Mouse (Mus musculus) limb, embryonic 10.5 days (tissue): ENCODE results near the gene Rasgef1b. TPM values are rescaled to one million over a fixed set of nuclear protein-coding genes. Genes with fewer than 3 reads are reported as not detected.

Experiments used
- DNase-seq: peaks from one replicate; pipeline ENCODE4 v3.0.0-alpha.2; 2017; ENCODE audit warnings: low spot score
- H3K27ac ChIP-seq: fragments of 300-500 bp; sonication (generic); 2 replicates; pipeline ENCODE4 v1.5.1; 2016; ENCODE audit warnings: mild to moderate bottlenecking
- H3K27me3 ChIP-seq: fragments of 300-500 bp; sonication (generic); 2 replicates; pipeline ENCODE4 v1.6.1; 2016; ENCODE audit warnings: low read depth, mild to moderate bottlenecking; ENCODE audit not compliant: poor library complexity, severe bottlenecking
- H3K36me3 ChIP-seq: fragments of 300-500 bp; sonication (generic); 2 replicates; pipeline ENCODE4 v1.6.1; 2016; ENCODE audit warnings: mild to moderate bottlenecking, moderate library complexity
- H3K4me1 ChIP-seq: fragments of 300-500 bp; sonication (generic); 2 replicates; pipeline ENCODE4 v1.6.1; 2016
- H3K4me3 ChIP-seq: fragments of 300-500 bp; sonication (generic); 2 replicates; pipeline ENCODE4 v1.5.1; 2016; ENCODE audit warnings: mild to moderate bottlenecking, moderate library complexity
- H3K9me3 ChIP-seq: fragments of 300-500 bp; sonication (generic); replicated peaks from 2 replicates; pipeline ENCODE4 v1.6.1; 2016; ENCODE audit warnings: mild to moderate bottlenecking
- WGBS: fragments of 180-500 bp; shearing (Covaris S2); methylation state at CpG from one replicate; pipeline ENCODE4 v1.1.7; 2016; 5-methylcytosine and 5-hydroxymethylcytosine counted together
- polyA plus RNA-seq: library from polyadenylated mRNA; unstranded; fragments of >200 nt; fragmentation: Nextera tagmentation; extraction: Ambion mirVana; gene quantifications from 2 replicates; pipeline ENCODE4 v1.2.1, GENCODE M21; 2016

Gene Rasgef1b
- polyA plus RNA-seq, 1 experiment from 2014 or later, result 32.5 TPM

DNA sequence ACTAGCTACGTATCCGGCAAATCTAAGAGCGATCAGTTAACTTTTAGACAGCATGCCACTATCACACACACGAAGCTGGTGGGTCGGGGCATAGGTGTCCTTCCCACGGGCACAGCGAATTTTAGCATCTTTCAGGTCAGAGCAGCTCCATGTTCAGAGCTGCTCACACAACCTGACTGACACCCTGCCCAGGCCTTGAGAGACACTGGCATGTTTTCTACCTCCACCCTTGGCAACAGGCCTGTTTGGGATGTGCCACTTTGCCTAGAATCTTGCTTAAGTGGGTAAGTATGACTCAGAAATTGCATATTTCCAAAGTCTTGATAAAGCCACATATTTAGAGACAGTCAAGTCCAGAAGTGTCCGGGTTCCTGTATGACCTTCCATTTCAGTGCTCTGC lies 296.4 kb downstream of the Rasgef1b start:
- H3K4me1 ChIP-seq, result 0 out of 2 replicates have a peak, but pooled peaks cover 3% of the 10 kb centered on the region
- H3K36me3 ChIP-seq, result no peaks in the 10 kb centered on the region
- H3K27ac ChIP-seq, result no peak overlapping the region
- H3K4me3 ChIP-seq, result no peak overlapping the region
- DNase-seq, result no peak
- H3K27me3 ChIP-seq, result no peaks in the 10 kb centered on the region
- WGBS, result 93% methylated on average over 8 of the region's 8 CpGs
- no peaks in the 10 kb centered on the region for H3K9me3 ChIP-seq

DNA sequence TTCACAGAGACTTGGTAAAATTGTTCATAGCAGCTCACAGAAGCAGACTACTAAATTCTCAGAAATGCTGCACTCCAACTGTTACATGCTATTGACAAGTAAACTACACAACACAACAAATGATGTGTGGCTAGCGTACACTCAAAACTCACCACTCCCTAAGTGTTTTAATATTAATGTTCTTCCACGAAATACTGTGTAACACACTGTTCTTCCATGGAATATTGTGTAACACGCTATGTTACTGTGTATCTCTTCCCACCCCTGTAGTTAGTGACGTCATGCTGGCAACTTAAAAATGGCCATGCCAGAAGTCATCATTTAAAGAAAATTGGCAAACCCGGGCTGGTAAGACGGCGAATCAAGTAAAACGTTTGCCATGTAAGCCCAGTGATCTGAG lies 299.6 kb downstream of the Rasgef1b start:
- Histone ChIP-seq H3K4me3 (no peak overlapping the region), H3K36me3 (no peaks in the 10 kb centered on the region), H3K9me3 (no peaks in the 10 kb centered on the region), H3K27me3 (no peaks in the 10 kb centered on the region), H3K4me1 (no peaks in the 10 kb centered on the region), H3K27ac (no peak overlapping the region)
- 94% methylated on average over 8 of the region's 8 CpGs for WGBS
- no peak for DNase-seq

DNA sequence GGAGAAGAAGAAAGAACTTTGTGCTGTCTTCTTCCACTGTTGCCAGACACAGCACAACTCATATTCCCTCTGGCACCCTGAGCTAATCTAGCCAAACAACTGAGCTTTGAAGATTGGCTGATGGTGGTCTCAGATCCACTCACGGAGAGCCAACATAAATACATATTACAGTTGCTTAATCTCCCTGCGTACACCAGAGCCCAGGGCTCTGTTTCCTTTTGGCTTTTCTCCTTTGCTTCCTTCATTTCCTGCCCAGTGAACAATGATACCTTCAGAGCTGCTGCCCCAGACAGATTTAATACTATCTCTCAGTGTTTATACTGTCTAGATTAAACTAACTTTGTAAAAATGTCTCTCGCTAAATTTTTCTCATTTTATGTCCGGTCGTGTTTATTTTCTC lies 300.2 kb downstream of the Rasgef1b start:
- 71% methylated on average over 5 of the region's 5 CpGs for WGBS
- no peaks in the 10 kb centered on the region for H3K27me3 ChIP-seq
- H3K4me3 ChIP-seq, result no peak overlapping the region
- no peaks in the 10 kb centered on the region for H3K9me3 ChIP-seq
- no peaks in the 10 kb centered on the region for H3K4me1 ChIP-seq
- DNase-seq, result no peak
- no peaks in the 10 kb centered on the region for H3K36me3 ChIP-seq
- H3K27ac ChIP-seq, result no peak overlapping the region

DNA sequence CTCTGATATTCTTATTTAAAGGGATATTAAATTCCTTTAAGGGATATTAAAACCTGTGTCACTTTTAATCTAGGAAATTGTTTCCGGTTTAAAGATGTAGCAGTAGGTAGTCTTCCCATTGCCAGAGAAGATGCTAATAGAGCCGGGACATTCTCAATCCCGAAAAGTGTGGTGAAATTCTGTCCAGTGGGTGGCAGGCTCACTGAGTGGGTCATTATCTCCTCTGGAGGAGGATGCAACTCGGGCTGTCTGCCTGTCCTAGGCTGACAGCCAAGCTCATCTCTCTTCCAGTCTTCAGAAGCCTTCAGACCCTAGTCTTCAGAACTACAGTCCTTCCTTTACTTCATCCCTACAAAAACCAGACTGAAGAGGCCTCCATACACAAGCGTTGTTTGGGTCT lies 305.6 kb downstream of the Rasgef1b start:
- Histone ChIP-seq H3K27me3 (no peaks in the 10 kb centered on the region), H3K4me3 (no peak overlapping the region), H3K4me1 (no peaks in the 10 kb centered on the region), H3K36me3 (no peaks in the 10 kb centered on the region), H3K9me3 (no peaks in the 10 kb centered on the region), H3K27ac (no peak overlapping the region)
- 81% methylated on average over 5 of the region's 5 CpGs for WGBS
- DNase-seq, result no peak

DNA sequence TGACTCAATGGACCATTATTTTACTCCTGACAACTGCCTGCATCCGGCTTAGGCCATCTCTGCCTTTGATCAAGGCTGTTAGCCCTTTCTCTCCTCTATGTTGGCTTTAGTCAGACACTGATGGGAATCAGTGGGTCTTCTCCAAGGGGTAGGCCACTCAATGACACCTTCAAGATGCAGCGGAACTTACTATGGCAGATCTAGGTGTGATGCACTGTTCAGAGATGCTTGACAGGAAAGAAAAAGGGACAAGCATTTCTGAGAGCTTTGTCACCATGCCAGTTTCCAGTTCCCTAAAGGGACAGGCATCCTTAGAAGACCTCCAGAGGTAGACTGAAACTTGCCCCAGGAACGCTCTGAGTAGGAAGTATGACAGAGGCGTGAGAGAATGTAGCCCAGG lies 306.0 kb downstream of the Rasgef1b start:
- Histone ChIP-seq H3K4me1 (no peaks in the 10 kb centered on the region), H3K27ac (no peak overlapping the region), H3K36me3 (no peaks in the 10 kb centered on the region), H3K9me3 (no peaks in the 10 kb centered on the region), H3K4me3 (no peak overlapping the region), H3K27me3 (no peaks in the 10 kb centered on the region)
- 81% methylated on average over 4 of the region's 4 CpGs for WGBS
- no peak for DNase-seq

DNA sequence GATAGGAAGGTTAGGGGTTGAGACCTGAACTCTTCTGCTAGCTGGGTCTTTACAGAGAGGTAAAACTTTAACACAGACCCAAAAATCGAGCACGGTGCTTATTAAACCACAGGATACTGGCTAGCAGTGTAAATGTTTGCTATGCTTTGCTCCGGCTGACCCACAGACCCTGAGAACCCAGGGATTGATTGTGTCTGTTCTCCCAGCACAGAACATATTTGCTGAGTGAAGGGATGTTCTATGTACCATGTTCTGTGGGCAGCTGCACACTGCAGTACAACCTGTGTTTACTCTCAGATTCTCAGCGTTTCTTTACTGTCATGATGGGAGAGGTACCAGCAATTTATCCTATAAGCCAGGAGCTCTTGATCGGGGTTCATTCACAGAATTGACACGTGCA lies 306.8 kb downstream of the Rasgef1b start:
- Histone ChIP-seq H3K27me3 (no peaks in the 10 kb centered on the region), H3K36me3 (no peaks in the 10 kb centered on the region), H3K9me3 (no peaks in the 10 kb centered on the region), H3K4me1 (no peaks in the 10 kb centered on the region), H3K27ac (no peak overlapping the region), H3K4me3 (no peak overlapping the region)
- DNase-seq, result no peak
- WGBS, result 90% methylated on average over 6 of the region's 6 CpGs

DNA sequence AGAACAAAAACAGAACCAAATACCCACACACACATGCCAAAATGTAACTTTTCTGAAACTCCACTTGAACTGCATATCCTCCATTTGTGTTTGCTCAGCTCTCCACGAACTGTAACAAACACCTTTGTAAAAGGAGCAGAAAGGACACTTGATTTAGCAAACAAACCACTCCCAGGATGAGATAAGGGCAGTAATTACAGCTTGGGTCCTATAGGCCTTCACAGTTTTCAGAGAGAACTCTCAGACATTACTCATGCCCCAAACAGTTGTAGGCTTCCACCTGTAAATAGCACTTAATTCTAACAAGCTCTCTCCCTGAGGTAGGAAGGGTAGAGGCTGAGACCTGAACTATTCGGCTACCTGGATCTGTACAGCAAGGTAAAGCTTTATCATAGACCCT lies 309.0 kb downstream of the Rasgef1b start:
- Histone ChIP-seq H3K27ac (no peak overlapping the region), H3K4me3 (no peak overlapping the region), H3K36me3 (no peaks in the 10 kb centered on the region), H3K9me3 (no peaks in the 10 kb centered on the region), H3K4me1 (peaks cover 5% of the 10 kb centered on the region; the same call in 1 of the 2 replicates), H3K27me3 (no peaks in the 10 kb centered on the region)
- 63% methylated on average over 2 of the region's 2 CpGs for WGBS
- DNase-seq, result no peak

DNA sequence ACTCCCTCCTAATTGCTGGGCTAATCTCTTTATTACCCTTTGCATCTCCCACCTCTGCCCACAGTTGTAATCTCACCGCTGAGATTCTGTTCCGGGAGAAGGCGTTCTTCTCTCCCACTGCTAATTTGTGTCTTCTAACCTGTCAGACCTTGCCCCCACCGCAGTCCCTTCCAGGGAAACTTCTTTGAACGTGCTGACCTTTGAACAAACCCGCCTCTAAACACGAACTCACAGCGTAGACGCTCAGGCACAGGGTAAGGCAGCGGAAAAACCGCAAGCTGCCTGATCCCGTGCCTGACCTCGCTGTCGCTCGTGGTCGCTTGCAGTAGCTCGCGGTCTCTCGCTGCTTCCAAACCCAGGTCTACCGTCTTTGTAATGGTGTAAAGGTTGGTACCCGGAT lies 312.0 kb downstream of the Rasgef1b start:
- Histone ChIP-seq H3K36me3 (no peaks in the 10 kb centered on the region), H3K9me3 (no peaks in the 10 kb centered on the region), H3K4me3 (no peak overlapping the region), H3K27me3 (no peaks in the 10 kb centered on the region), H3K27ac (no peak overlapping the region), H3K4me1 (peaks cover 5% of the 10 kb centered on the region; the same call in 1 of the 2 replicates)
- no peak for DNase-seq
- WGBS, result 80% methylated on average over 21 of the region's 21 CpGs

DNA sequence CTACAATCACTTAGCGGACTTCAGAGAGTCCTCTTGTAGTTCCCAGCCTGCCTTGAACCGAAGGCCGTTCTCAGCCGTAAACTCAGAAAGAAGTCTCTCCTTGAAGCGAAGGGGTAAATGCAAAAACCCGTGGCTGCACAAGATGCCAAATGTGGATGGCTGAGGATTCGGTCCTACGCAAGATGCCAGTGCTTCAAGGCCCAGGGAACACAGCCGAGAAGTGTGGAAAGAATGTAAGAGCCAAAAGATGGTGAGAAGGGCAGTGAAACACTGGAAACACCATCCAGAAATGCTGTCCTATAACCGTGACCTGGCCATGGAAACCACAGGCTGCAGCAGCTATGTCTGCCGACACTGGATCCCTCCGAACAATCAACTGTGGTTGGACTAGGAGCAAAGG lies 313.2 kb downstream of the Rasgef1b start:
- H3K4me3 ChIP-seq, result no peak overlapping the region
- no peaks in the 10 kb centered on the region for H3K36me3 ChIP-seq
- no peak for DNase-seq
- H3K27ac ChIP-seq, result no peak overlapping the region
- peaks cover 5% of the 10 kb centered on the region; the same call in 1 of the 2 replicates for H3K4me1 ChIP-seq
- WGBS, result 89% methylated on average over 12 of the region's 12 CpGs
- no peaks in the 10 kb centered on the region for H3K27me3 ChIP-seq
- no peaks in the 10 kb centered on the region for H3K9me3 ChIP-seq

DNA sequence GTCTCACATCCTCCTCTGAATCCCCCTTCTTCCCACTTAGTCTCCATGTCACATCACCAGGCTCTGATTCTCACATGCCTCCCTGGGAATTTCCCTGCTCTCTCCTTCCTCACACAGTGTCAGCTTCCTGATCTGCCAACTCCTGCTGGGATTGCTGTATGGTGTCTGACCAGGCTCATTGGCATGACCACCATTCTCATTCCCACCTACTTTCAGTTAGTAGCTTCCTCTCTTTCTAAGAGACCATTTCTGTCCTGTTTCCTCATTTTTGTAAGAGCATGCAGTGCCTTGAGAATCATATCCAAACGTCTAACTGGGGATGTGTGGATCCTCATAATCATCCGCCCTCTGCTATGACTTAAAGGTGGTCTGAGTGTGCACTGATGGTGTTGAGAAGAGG lies 313.8 kb downstream of the Rasgef1b start:
- WGBS, result 87% methylated on average over 2 of the region's 2 CpGs
- H3K27ac ChIP-seq, result no peak overlapping the region
- peaks cover 5% of the 10 kb centered on the region; the same call in 1 of the 2 replicates for H3K4me1 ChIP-seq
- H3K27me3 ChIP-seq, result no peaks in the 10 kb centered on the region
- no peak for DNase-seq
- H3K36me3 ChIP-seq, result no peaks in the 10 kb centered on the region
- no peaks in the 10 kb centered on the region for H3K9me3 ChIP-seq
- no peak overlapping the region for H3K4me3 ChIP-seq

DNA sequence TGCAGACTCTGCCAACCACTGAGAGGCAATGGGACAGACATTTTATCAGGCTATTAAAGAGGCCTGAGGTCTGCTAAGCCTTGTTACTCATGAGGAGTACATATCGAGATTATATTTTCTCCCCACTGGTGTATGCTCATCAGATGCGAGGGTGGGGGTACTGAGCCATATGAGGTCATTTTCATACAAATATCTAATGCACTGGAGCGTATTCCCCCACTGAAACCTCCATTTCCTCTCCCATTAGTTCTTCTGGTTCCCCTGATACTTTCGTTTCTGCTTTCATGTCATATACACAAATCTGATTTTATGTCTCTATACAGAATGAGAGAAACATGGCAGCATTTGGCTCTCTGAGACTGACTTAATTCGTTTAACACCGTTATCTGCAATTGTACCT lies 314.6 kb downstream of the Rasgef1b start:
- Histone ChIP-seq H3K4me1 (peaks cover 5% of the 10 kb centered on the region; the same call in 1 of the 2 replicates), H3K27me3 (no peaks in the 10 kb centered on the region), H3K27ac (no peak overlapping the region), H3K4me3 (no peak overlapping the region), H3K36me3 (no peaks in the 10 kb centered on the region), H3K9me3 (no peaks in the 10 kb centered on the region)
- WGBS, result 92% methylated on average over 6 of the region's 6 CpGs
- DNase-seq, result no peak

DNA sequence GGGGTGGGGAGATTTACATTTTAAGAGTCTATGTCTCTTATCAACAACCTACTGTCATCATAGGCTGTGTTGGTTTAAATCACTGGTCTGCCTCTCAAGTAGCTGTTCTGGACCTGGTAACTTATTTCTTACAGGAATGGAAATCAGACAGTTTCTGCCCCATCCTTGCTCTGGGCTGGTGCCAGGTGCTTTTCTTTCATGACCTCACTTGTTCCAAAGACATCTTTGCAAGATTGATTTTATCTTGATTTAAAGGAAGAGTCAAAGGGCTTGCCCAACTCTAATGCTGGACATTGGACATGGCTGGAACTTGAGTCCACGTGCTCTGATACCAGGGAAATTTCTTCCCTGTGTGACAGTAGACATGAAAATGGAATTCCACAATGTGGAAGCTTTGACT lies 315.0 kb downstream of the Rasgef1b start:
- H3K4me1 ChIP-seq, result peaks cover 5% of the 10 kb centered on the region; the same call in 1 of the 2 replicates
- H3K9me3 ChIP-seq, result no peaks in the 10 kb centered on the region
- no peaks in the 10 kb centered on the region for H3K36me3 ChIP-seq
- 93% methylated on average over 1 of the region's 1 CpGs for WGBS
- no peak overlapping the region for H3K27ac ChIP-seq
- no peak overlapping the region for H3K4me3 ChIP-seq
- no peak for DNase-seq
- no peaks in the 10 kb centered on the region for H3K27me3 ChIP-seq

DNA sequence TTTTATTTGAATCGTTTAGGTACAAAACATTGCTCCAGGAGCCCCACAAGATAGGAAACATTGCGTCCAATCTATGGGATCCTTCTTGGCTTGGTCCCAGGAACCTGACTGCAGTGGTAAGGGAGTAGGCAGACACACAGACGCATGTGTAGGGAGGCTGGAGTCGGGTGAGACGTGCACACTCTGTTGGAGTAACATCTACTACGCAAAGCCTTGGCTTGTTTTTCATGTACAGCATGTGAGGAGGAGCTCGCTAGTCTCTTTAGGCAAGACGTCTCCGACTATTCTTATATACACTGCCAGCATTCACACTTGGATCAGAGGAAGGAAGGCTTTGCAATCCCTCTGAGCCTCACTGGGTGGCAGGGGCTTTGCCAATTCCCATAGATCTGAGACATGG lies 315.5 kb downstream of the Rasgef1b start:
- WGBS, result 92% methylated on average over 9 of the region's 9 CpGs
- no peak for DNase-seq
- peaks cover 5% of the 10 kb centered on the region; the same call in 1 of the 2 replicates for H3K4me1 ChIP-seq
- H3K4me3 ChIP-seq, result no peak overlapping the region
- H3K9me3 ChIP-seq, result no peaks in the 10 kb centered on the region
- H3K27ac ChIP-seq, result no peak overlapping the region
- H3K27me3 ChIP-seq, result no peaks in the 10 kb centered on the region
- H3K36me3 ChIP-seq, result no peaks in the 10 kb centered on the region

DNA sequence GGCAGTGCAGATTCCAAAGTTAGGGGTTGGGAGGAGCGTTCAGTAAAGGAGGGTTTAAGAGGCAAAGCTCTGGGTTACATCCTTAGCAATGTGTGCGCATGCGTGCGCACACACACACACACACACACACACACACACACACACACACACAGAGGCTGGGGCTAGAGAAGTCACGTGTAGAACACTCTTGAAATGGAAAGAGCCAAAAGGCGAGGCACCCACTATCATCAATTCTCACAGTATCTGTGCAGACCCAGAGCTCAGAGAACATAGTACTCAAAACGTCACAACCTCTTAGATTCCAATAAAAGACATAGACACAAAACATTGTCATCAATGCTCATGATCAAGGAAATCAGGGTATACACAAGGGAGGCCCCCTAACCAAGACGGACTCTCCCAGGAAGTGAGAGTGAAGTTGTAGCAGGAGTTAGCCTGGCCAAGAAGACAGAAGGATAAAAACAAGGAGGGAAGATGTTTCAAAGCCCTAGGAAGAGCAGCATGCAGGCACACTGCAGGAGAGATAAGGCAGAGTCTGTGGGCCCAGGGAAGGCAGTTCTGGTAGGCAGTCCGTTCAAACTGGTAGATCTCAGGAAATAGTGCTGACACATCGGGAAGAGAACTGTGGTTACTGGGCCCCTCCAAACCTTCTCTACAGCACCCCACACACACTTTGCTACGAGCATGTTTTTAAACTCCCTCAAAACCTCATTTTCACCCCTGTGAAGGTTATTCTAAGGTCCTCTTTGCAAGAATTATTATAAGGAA lies 324.3 kb downstream of the Rasgef1b start:
- WGBS, result 86% methylated on average over 11 of the region's 11 CpGs
- no peak overlapping the region for H3K4me3 ChIP-seq
- no peaks in the 10 kb centered on the region for H3K9me3 ChIP-seq
- H3K27ac ChIP-seq, result no peak overlapping the region
- H3K27me3 ChIP-seq, result no peaks in the 10 kb centered on the region
- H3K36me3 ChIP-seq, result no peaks in the 10 kb centered on the region
- no peak for DNase-seq
- peaks cover 30% of the 10 kb centered on the region for H3K4me1 ChIP-seq
